Mouse (Mus musculus) bone marrow macrophage, adult 2 months (primary cell): ENCODE measurements around the gene Mrnip.

Experiments
- CTCF ChIP-seq: IDR thresholded peaks from 2 replicates; pipeline ENCODE4 v1.5.1; 2012; ENCODE audit warnings: low read depth, mild to moderate bottlenecking, low read length, moderate library complexity
- POLR2A ChIP-seq: IDR thresholded peaks from 2 replicates; pipeline ENCODE4 v1.6.1; 2012; ENCODE audit warnings: mild to moderate bottlenecking, low read depth, low read length, borderline replicate concordance

DNA sequence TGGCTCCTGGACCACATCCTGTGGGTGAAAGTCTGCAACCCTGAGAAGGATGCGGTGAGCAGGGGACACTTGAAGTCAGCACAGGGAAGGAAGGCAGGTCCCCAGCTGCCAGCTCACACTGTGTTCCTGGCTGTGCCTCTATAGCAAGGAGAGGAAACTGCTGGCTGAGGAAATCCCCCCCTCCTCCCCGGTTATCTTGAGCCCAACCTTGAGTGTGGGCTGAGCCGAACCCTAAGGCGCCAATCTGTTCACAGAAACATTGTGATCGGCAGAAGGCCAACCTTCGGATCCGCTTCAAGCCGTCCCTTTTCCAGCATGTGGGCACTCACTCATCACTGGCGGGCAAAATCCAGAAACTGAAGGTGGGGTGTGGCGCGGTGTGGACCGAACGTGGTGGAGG, 58.8 kb downstream of the Mrnip start:
- TF ChIP-seq CTCF (no peak), POLR2A (no peak)
